ENCODE assay signal across 23 mouse cellular contexts in genomic region chr9:99750272-99750671, GRCm38 (mm10). TPM values are rescaled to one million over a fixed set of nuclear protein-coding genes. Genes with fewer than 3 reads are reported as not detected.
DNase-seq lines count a peak whose midpoint lies in the region; ATAC-seq and TF ChIP-seq lines count a peak whose summit lies in the region.
"Had no signal": no experiment of that assay in that cellular context is flagged by ENCODE, and none has a peak within 500 bp of the region (broad histone marks: within the 10 kb centered on the region; RNA-seq: fewer than 3 reads in every experiment).

No protein-coding gene starts in this region.

- no peaks in the 10 kb centered on the region for H3K36me3 ChIP-seq in heart, postnatal 0 days (replicated peaks; ENCODE audit: control insufficient read depth, insufficient read depth, low read length)
- no peaks in the 10 kb centered on the region for H3K36me3 ChIP-seq in limb, embryonic 11.5 days (ENCODE audit: control insufficient read depth, insufficient read depth, low read length)
- H3K36me3 ChIP-seq in limb, embryonic 10.5 days, result no peaks in the 10 kb centered on the region
- H3K36me3 ChIP-seq in neural tube, embryonic 11.5 days (ENCODE audit: control insufficient read depth, insufficient read depth, low read length), result no peaks in the 10 kb centered on the region
- H3K36me3 ChIP-seq: liver, embryonic 13.5 days; neural tube, embryonic 15.5 days; stomach, embryonic 15.5 days had no signal

- H3K4me3 ChIP-seq in heart, postnatal 0 days (ENCODE audit: low read depth, low read length), result no peak overlapping the region
- H3K4me3 ChIP-seq in limb, embryonic 11.5 days (ENCODE audit: low read depth, low read length), result no peak overlapping the region
- no peak overlapping the region for H3K4me3 ChIP-seq in limb, embryonic 10.5 days
- H3K4me3 ChIP-seq in neural tube, embryonic 11.5 days (ENCODE audit: low read depth, low read length), result no peak overlapping the region
- H3K4me3 ChIP-seq: liver, embryonic 13.5 days; neural tube, embryonic 15.5 days; stomach, embryonic 15.5 days had no signal

- no peak for DNase-seq in heart, postnatal 0 days (ENCODE audit: low spot score)
- no peak for DNase-seq in heart, adult 11 months
- peak; percentile 22 for DNase-seq in limb, embryonic 11.5 days (ENCODE audit: low spot score)
- DNase-seq in limb, embryonic 10.5 days (ENCODE audit: low spot score), result no peak
- DNase-seq in neural tube, embryonic 11.5 days (ENCODE audit: low spot score), result peak; percentile 15
- no peak for DNase-seq in neural tube, embryonic 10.5 days (ENCODE audit: extremely low spot score, low spot score)
- no peak for DNase-seq in cerebellum, adult 18-20 months
- DNase-seq: adrenal gland, adult 2 months; cerebellum, adult 2 months; kidney, postnatal 10 days; liver, embryonic 13.5 days; right cerebral cortex, adult 18-20 months; thymus, postnatal 25 days had no signal

- H3K4me1 ChIP-seq in heart, postnatal 0 days (ENCODE audit: control insufficient read depth, insufficient read depth), result no peaks in the 10 kb centered on the region
- H3K4me1 ChIP-seq in limb, embryonic 11.5 days (ENCODE audit: control insufficient read depth, insufficient read depth, low read length), result no peaks in the 10 kb centered on the region
- peaks cover 15% of the 10 kb centered on the region for H3K4me1 ChIP-seq in limb, embryonic 10.5 days
- no peaks in the 10 kb centered on the region for H3K4me1 ChIP-seq in neural tube, embryonic 11.5 days (ENCODE audit: control insufficient read depth, insufficient read depth, low read length)
- H3K4me1 ChIP-seq: liver, embryonic 13.5 days; stomach, embryonic 15.5 days had no signal

- WGBS in heart, postnatal 0 days, result 69% methylated on average over 4 of the region's 4 CpGs
- WGBS in limb, embryonic 11.5 days, result 85% methylated on average over 4 of the region's 4 CpGs
- WGBS in limb, embryonic 10.5 days, result 82% methylated on average over 4 of the region's 4 CpGs
- 85% methylated on average over 4 of the region's 4 CpGs for WGBS in neural tube, embryonic 11.5 days

- no peak overlapping the region for H3K9ac ChIP-seq in heart, postnatal 0 days (replicated peaks; ENCODE audit: low read depth, low read length)
- H3K9ac ChIP-seq in limb, embryonic 11.5 days (ENCODE audit: low read length), result no peak overlapping the region
- H3K9ac ChIP-seq in neural tube, embryonic 11.5 days (ENCODE audit: low read length), result no peak overlapping the region
- H3K9ac ChIP-seq: hindbrain, embryonic 14.5 days; liver, embryonic 13.5 days; neural tube, embryonic 15.5 days; stomach, embryonic 15.5 days had no signal

- no peaks in the 10 kb centered on the region for H3K9me3 ChIP-seq in heart, postnatal 0 days (replicated peaks; ENCODE audit: control insufficient read depth, low read length)
- no peaks in the 10 kb centered on the region for H3K9me3 ChIP-seq in limb, embryonic 11.5 days (ENCODE audit: control insufficient read depth, low read length)
- H3K9me3 ChIP-seq in limb, embryonic 10.5 days (replicated peaks), result no peaks in the 10 kb centered on the region
- no peaks in the 10 kb centered on the region for H3K9me3 ChIP-seq in neural tube, embryonic 11.5 days (ENCODE audit: control insufficient read depth, low read length)
- H3K9me3 ChIP-seq: liver, embryonic 13.5 days; neural tube, embryonic 15.5 days; stomach, embryonic 15.5 days had no signal

- TF ChIP-seq EP300 in heart, postnatal 0 days (IDR thresholded peaks at IDR 0.05; ENCODE audit: low read depth), result no peak

- peak; percentile 52 for TF ChIP-seq CTCF in heart, postnatal 0 days (IDR thresholded peaks at IDR 0.05; ENCODE audit: low read depth)

- no peak overlapping the region for H3K27ac ChIP-seq in heart, postnatal 0 days (ENCODE audit: low read depth)
- H3K27ac ChIP-seq in limb, embryonic 11.5 days (replicated peaks; ENCODE audit: low read depth, low read length), result no peak overlapping the region
- no peak overlapping the region for H3K27ac ChIP-seq in limb, embryonic 10.5 days
- H3K27ac ChIP-seq in neural tube, embryonic 11.5 days (ENCODE audit: low read depth, low read length), result no peak overlapping the region
- H3K27ac ChIP-seq: hindbrain, embryonic 14.5 days; liver, embryonic 13.5 days; neural tube, embryonic 15.5 days; stomach, embryonic 15.5 days had no signal

- ATAC-seq in heart, postnatal 0 days (ENCODE audit: insufficient read depth, low read depth), result no peak; the same call in 1 of the 2 replicates
- ATAC-seq in limb, embryonic 11.5 days (ENCODE audit: insufficient number of reproducible peaks, low FRiP score, low TSS enrichment, low read depth), result no peak
- ATAC-seq in neural tube, embryonic 11.5 days (ENCODE audit: insufficient read depth, low FRiP score, low TSS enrichment), result no peak

- no peak overlapping the region for H3K4me2 ChIP-seq in heart, postnatal 0 days (ENCODE audit: low read depth, low read length)
- no peak overlapping the region for H3K4me2 ChIP-seq in limb, embryonic 11.5 days (ENCODE audit: low read depth, severe bottlenecking)
- no peak overlapping the region for H3K4me2 ChIP-seq in neural tube, embryonic 11.5 days (ENCODE audit: low read depth)
- H3K4me2 ChIP-seq: hindbrain, embryonic 14.5 days; liver, embryonic 13.5 days; neural tube, embryonic 15.5 days; stomach, embryonic 15.5 days had no signal

- no peaks in the 10 kb centered on the region for H3K27me3 ChIP-seq in heart, postnatal 0 days (ENCODE audit: control insufficient read depth, insufficient read depth, low read length)
- H3K27me3 ChIP-seq in limb, embryonic 11.5 days (ENCODE audit: control insufficient read depth, insufficient read depth, low read length), result no peaks in the 10 kb centered on the region
- no peaks in the 10 kb centered on the region for H3K27me3 ChIP-seq in limb, embryonic 10.5 days (ENCODE audit: low read depth, poor library complexity, severe bottlenecking)
- H3K27me3 ChIP-seq in neural tube, embryonic 11.5 days (ENCODE audit: control insufficient read depth, insufficient read depth, low read length), result no peaks in the 10 kb centered on the region
- H3K27me3 ChIP-seq: liver, embryonic 13.5 days; neural tube, embryonic 15.5 days; stomach, embryonic 15.5 days had no signal

RNA-seq across cellular contexts. Expression of gene Cldn18, which starts 33.2 kb away (rescaled TPM):
- not detected in 2 replicates for total RNA-seq in heart, postnatal 0 days (2014; rRNA removed; ENCODE audit: low replicate concordance)
- 0.22 TPM in 1 of 2 replicates, not detected in the other for polyA plus RNA-seq in heart, postnatal 0 days (2015; fragmentation: Nextera tagmentation; extraction: Ambion mirVana)
- polyA plus RNA-seq in limb, embryonic 11.5 days (2014; fragmentation: Nextera tagmentation; extraction: Ambion mirVana), result not detected in 2 replicates
- not detected in 2 replicates for polyA plus RNA-seq in limb, embryonic 10.5 days (2016; fragmentation: Nextera tagmentation; extraction: Ambion mirVana)
- polyA plus RNA-seq in neural tube, embryonic 11.5 days (2014; fragmentation: Nextera tagmentation; extraction: Ambion mirVana), result not detected in 2 replicates
- total RNA-seq: adrenal gland, adult 2 months; layer of hippocampus, postnatal 10 days; left cerebral cortex, postnatal 25 days; megakaryocyte, adult 5-6 weeks; monocyte, adult 5-6 weeks had no signal
- polyA plus RNA-seq: adrenal gland, adult 2 months; cerebellum, adult 2 months; embryonic facial prominence, embryonic 14.5 days; forebrain, embryonic 11.5 days; gonadal fat pad, adult 2 months; hindbrain, embryonic 14.5 days; liver, embryonic 13.5 days; neural tube, embryonic 15.5 days had no signal

Comparison
In these comparisons a context has a peak if more than half of its experiments do, and no peak if none do; other contexts are left out.
1. DNase-seq: peak in limb, embryonic 11.5 days (single experiment) and neural tube, embryonic 11.5 days (single experiment); none in heart, postnatal 0 days (single experiment), heart, adult 11 months (single experiment), limb, embryonic 10.5 days (single experiment), neural tube, embryonic 10.5 days (single experiment) and cerebellum, adult 18-20 months (0 of 2).